In the genomic region with DNA sequence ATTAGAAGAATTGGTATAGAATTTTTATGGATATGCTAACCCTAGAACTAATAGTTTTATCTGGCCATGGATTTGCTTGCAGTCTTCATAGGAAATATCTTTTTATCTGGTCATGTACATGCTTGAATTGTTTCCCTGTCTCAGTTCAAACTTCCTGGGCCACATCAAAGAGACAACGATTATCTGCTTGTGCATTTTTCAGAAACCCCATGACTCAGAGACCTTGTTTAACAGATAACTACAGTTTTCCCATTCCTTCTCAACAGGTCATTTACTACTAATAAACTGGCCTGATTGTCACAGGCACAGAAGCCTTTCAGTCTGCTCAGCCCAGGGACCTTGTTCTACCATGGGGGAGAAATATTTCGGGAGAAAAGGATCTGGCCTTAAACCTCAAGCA, we compare ENCODE assay signal across 46 mouse cellular contexts. TPM values are rescaled to one million over a fixed set of nuclear protein-coding genes. Genes with fewer than 3 reads are reported as not detected.
"Had no signal": no experiment of that assay in that cellular context is flagged by ENCODE, and none has a peak within 500 bp of the region (broad histone marks: within the 10 kb centered on the region; RNA-seq: fewer than 3 reads in every experiment).

No protein-coding gene starts in this region.

- ATAC-seq: liver, embryonic 12.5 days; liver, postnatal 0 days; lung, postnatal 0 days; midbrain, embryonic 13.5 days; midbrain, embryonic 15.5 days; midbrain, embryonic 16.5 days had no signal

- DNase-seq: left cerebral cortex, postnatal 4 days; liver; liver, embryonic 13.5 days; liver, postnatal 0 days; lung, adult 18-20 months; lung, adult 2 months; lung, embryonic 14.5 days; lung, postnatal 10 days; lung, postnatal 14 days; lung, postnatal 36 days; lung, postnatal 4 days; midbrain, embryonic 14.5 days had no signal

- H3K27ac ChIP-seq: limb, embryonic 10.5 days; limb, embryonic 12.5 days; limb, embryonic 13.5 days; limb, embryonic 15.5 days; liver, embryonic 12.5 days; liver, embryonic 13.5 days; liver, embryonic 14.5 days; liver, embryonic 15.5 days; lung, embryonic 15.5 days; macrophage; midbrain, embryonic 10.5 days; midbrain, embryonic 12.5 days; midbrain, embryonic 13.5 days; midbrain, embryonic 15.5 days had no signal

- H3K27me3 ChIP-seq: limb, embryonic 12.5 days; limb, embryonic 13.5 days; limb, embryonic 15.5 days; liver, embryonic 12.5 days; liver, embryonic 13.5 days; liver, embryonic 15.5 days; lung, embryonic 15.5 days; megakaryocyte, embryonic 14.5 days; midbrain, embryonic 12.5 days; midbrain, embryonic 13.5 days; midbrain, embryonic 15.5 days had no signal

- H3K4me3 ChIP-seq: limb, embryonic 10.5 days; limb, embryonic 12.5 days; limb, embryonic 13.5 days; limb, embryonic 15.5 days; liver, embryonic 12.5 days; liver, embryonic 13.5 days; liver, embryonic 15.5 days; lung, embryonic 15.5 days; megakaryocyte, embryonic 14.5 days; midbrain, embryonic 10.5 days; midbrain, embryonic 12.5 days; midbrain, embryonic 13.5 days; midbrain, embryonic 15.5 days; myocyte had no signal

- H3K4me1 ChIP-seq: liver, embryonic 12.5 days; liver, embryonic 15.5 days; lung, embryonic 15.5 days; megakaryocyte, embryonic 14.5 days had no signal

RNA-seq across cellular contexts. Expression of a gene that starts 14.8 kb away (rescaled TPM):
- total RNA-seq: left cerebral cortex, postnatal 10 days; left cerebral cortex, postnatal 14 days; left cerebral cortex, postnatal 25 days; left cerebral cortex, postnatal 36 days; left cerebral cortex, postnatal 4 days; liver, adult 2 months; megakaryocyte progenitor cell, adult 5-6 weeks; megakaryocyte, adult 5-6 weeks; megakaryocyte-erythroid progenitor cell, adult 5-6 weeks; midbrain, postnatal 0 days; monocyte, adult 5-6 weeks had no signal
- polyA plus RNA-seq: limb, embryonic 10.5 days; limb, embryonic 11.5 days; limb, embryonic 12.5 days; limb, embryonic 13.5 days; limb, embryonic 15.5 days; liver, adult 2 months; liver, embryonic 11.5 days; liver, embryonic 12.5 days; liver, embryonic 13.5 days; liver, embryonic 14.5 days; liver, embryonic 15.5 days; liver, embryonic 16.5 days; liver, postnatal 0 days; lung, adult 2 months; lung, embryonic 14.5 days; lung, embryonic 15.5 days; lung, embryonic 16.5 days; lung, postnatal 0 days; macrophage; midbrain, embryonic 10.5 days; midbrain, embryonic 11.5 days; midbrain, embryonic 12.5 days; midbrain, embryonic 13.5 days; midbrain, embryonic 14.5 days; midbrain, embryonic 16.5 days; myocyte; neural tube, embryonic 11.5 days had no signal

RNA-seq across cellular contexts. Expression of a gene that starts 16.4 kb away (rescaled TPM):
- total RNA-seq: left cerebral cortex, postnatal 10 days; left cerebral cortex, postnatal 14 days; left cerebral cortex, postnatal 25 days; left cerebral cortex, postnatal 36 days; left cerebral cortex, postnatal 4 days; liver, adult 2 months; megakaryocyte progenitor cell, adult 5-6 weeks; megakaryocyte, adult 5-6 weeks; megakaryocyte-erythroid progenitor cell, adult 5-6 weeks; midbrain, postnatal 0 days; monocyte, adult 5-6 weeks had no signal
- polyA plus RNA-seq: limb, embryonic 10.5 days; limb, embryonic 11.5 days; limb, embryonic 12.5 days; limb, embryonic 13.5 days; limb, embryonic 14.5 days; limb, embryonic 15.5 days; liver, adult 2 months; liver, embryonic 11.5 days; liver, embryonic 12.5 days; liver, embryonic 13.5 days; liver, embryonic 14.5 days; liver, embryonic 15.5 days; liver, embryonic 16.5 days; liver, postnatal 0 days; lung, adult 2 months; lung, embryonic 14.5 days; lung, embryonic 15.5 days; lung, embryonic 16.5 days; lung, postnatal 0 days; macrophage; midbrain, embryonic 10.5 days; midbrain, embryonic 11.5 days; midbrain, embryonic 12.5 days; midbrain, embryonic 13.5 days; midbrain, embryonic 14.5 days; midbrain, embryonic 15.5 days; midbrain, embryonic 16.5 days; midbrain, postnatal 0 days; myocyte; neural tube, embryonic 11.5 days had no signal

RNA-seq across cellular contexts. Expression of a gene that starts 41.5 kb away (rescaled TPM):
- total RNA-seq: left cerebral cortex, postnatal 10 days; left cerebral cortex, postnatal 14 days; left cerebral cortex, postnatal 25 days; left cerebral cortex, postnatal 36 days; left cerebral cortex, postnatal 4 days; liver, adult 2 months; megakaryocyte progenitor cell, adult 5-6 weeks; megakaryocyte, adult 5-6 weeks; megakaryocyte-erythroid progenitor cell, adult 5-6 weeks; midbrain, postnatal 0 days; monocyte, adult 5-6 weeks had no signal
- polyA plus RNA-seq: limb, embryonic 10.5 days; limb, embryonic 11.5 days; limb, embryonic 12.5 days; limb, embryonic 15.5 days; liver, adult 2 months; liver, embryonic 11.5 days; liver, embryonic 12.5 days; liver, embryonic 13.5 days; liver, embryonic 14.5 days; liver, embryonic 15.5 days; liver, embryonic 16.5 days; liver, postnatal 0 days; lung, adult 2 months; lung, embryonic 14.5 days; lung, embryonic 15.5 days; lung, embryonic 16.5 days; lung, postnatal 0 days; macrophage; midbrain, embryonic 10.5 days; midbrain, embryonic 11.5 days; midbrain, embryonic 12.5 days; midbrain, embryonic 13.5 days; midbrain, embryonic 14.5 days; midbrain, embryonic 15.5 days; midbrain, embryonic 16.5 days; myocyte; neural tube, embryonic 11.5 days had no signal
